Mouse (Mus musculus) mesoderm, embryonic 11.5 days (tissue): Measurements from ENCODE around the gene Scly.

Source experiments
- DNase-seq: peaks from one replicate; pipeline ENCODE4 v3.0.0-alpha.2; 2012; ENCODE audit warnings: low read depth, low spot score

Gene Scly

GRCm38 (mm10) chr1:91362113-91362512, 64.0 kb downstream of the Scly start:
- DNase-seq: no peak

- DNase-seq: no peak
Measured at GRCm38 (mm10) chr1:91364822-91365644, 66.9 kb downstream of the Scly start.

GRCm38 (mm10) chr1:91365816-91366214, 67.7 kb downstream of the Scly start:
- DNase-seq: no peak

GRCm38 (mm10) chr1:91366215-91367108, 68.3 kb downstream of the Scly start, which contains the start of gene Erfe:
Gene Erfe, plus strand, starts transcription at chr1:91366430.
- peak; percentile 68 for DNase-seq

- no peak for DNase-seq
Measured at GRCm38 (mm10) chr1:91367295-91367694, 69.2 kb downstream of the Scly start.

- DNase-seq: no peak
Measured at GRCm38 (mm10) chr1:91369408-91369807, 71.3 kb downstream of the Scly start.

GRCm38 (mm10) chr1:91370055-91370454, 71.9 kb downstream of the Scly start:
- no peak for DNase-seq
